Mouse (Mus musculus): ENCODE measurements around the gene Tlr9. TPM values are rescaled to one million over a fixed set of nuclear protein-coding genes. Genes with fewer than 3 reads are reported as not detected.

The Tlr9 gene
- polyA plus RNA-seq, 2 experiments from 2014 or later: 0.13 TPM; not detected in 1

DNA sequence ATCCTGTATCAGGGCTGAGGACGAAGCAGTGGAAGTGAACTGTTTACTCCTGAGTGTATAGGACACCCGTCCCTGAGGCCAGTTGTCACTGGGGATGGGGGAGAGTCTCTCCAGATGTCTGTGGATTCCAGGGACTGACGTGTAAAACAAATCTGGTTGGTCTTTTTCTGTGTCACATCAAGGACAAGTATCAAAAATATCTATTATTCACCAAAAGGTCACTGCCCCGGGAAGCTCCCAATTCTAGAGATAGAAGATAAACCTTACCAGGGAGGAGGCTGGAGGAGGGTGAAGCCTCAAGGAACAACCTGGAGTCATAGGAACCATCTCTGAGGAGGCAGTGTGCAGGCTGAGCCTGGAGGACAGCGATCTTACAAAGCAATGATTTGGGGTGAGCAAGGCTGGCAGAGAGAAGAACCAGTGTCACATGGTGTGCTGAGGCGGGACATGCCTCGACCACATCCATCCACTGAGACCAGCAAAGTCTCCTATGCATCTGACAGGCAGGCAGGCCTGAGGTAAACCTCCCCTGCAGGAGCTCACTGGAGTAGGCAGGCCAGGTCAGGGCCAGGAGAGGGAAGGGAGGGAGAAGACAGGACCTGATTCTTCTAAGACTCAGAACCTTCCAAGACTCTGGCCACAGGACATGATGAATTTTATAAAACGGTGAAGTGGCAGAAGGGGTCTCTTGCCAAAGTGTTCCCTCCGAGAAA is 46.8 kb downstream of the Tlr9 start:
- no peak for ATAC-seq

DNA sequence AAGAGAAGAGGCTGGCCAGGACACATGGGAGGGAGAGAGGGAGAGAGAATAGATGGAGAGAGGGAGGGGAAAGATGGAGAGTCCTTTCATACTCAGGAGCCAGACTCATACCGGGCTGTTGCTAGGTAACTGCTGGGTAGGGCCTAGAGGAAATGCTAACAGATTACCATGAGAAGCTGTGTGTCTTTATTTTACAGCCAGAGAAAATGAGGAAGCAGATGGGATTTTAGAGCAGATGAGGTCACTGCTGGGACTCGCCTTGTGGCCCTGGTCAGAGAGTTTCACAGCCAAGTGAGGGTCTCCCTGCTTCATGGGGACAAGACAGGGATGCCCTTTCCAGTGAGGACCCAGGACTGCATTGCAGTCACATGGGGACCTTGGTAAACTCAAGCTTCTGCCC is 47.5 kb downstream of the Tlr9 start:
- ATAC-seq: no peak

- ATAC-seq: no peak
These were observed 48.3 kb downstream of the Tlr9 start for GRCm38 (mm10) chr9:106270656-106271055.

DNA sequence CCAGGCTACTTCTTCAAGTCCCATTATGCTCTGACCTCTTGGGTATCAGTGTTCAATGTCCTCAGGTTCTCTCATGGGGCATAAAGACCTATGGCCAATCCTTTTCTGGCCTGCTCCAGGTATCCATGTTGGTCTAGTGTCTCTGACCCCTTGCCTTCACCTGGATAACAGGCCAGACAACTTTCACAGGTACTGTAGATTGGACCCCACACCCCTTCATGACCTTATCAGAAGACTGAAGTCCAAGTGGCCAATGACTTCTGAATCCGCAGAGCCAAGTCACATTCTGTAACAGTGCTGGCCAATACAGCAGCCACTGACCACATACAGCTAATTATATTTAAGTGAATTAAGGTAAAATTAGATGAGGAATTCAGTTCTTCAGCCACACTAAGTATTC is 49.9 kb downstream of the Tlr9 start:
- ATAC-seq: no peak

- no peak for ATAC-seq
These were observed 50.9 kb downstream of the Tlr9 start for GRCm38 (mm10) chr9:106273276-106273675.

- no peak for ATAC-seq
These were observed 51.4 kb downstream of the Tlr9 start for GRCm38 (mm10) chr9:106273791-106274190.

GRCm38 (mm10) chr9:106274652-106275180 is 52.3 kb downstream of the Tlr9 start:
- ATAC-seq: peak; percentile 68

DNA sequence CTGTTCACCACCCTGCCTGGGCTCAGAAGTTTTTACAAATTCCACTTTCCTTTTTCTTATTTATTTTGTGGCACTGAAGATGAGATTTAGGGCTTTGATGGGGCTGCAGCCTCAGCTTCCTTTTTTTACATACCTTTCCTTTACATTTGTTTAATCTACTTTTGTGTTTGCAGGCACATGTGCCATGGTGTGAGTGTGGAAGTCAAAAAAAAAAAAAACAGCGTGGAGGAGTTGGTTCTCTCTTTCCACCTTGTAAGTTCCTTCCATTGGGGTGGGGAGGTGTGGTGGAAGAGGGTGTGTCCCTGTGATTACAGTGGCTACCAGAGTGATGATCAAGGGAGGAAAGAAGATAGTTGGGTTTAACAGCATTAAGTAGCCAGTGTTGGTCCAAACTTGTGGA is 53.4 kb downstream of the Tlr9 start:
- ATAC-seq: no peak

Other genes starting within 250 kb of the Tlr9 start
- gene Col6a4, start 125.8 kb upstream of the Tlr9 start, polyA plus RNA-seq (2017; shearing (Covaris generic)): under 1 TPM in 1 of 2 experiments, not detected in 1; 0.90 TPM
- 1 to 10 TPM; 2.9 to 3.3 TPM for gene Glyctk, start 64.5 kb upstream of the Tlr9 start, polyA plus RNA-seq (2017; shearing (Covaris generic))
- 10 to 100 TPM; 45.7 to 46.3 TPM for gene Wdr82, start 51.7 kb upstream of the Tlr9 start, polyA plus RNA-seq (2017; shearing (Covaris generic))
- 10 to 100 TPM; 13.6 to 14.2 TPM for gene Ppm1m, start 22.9 kb upstream of the Tlr9 start, polyA plus RNA-seq (2017; shearing (Covaris generic))
- gene Twf2, start 19.5 kb upstream of the Tlr9 start, polyA plus RNA-seq (2017; shearing (Covaris generic)): 100 to 1,000 TPM; 144 to 147 TPM
- gene Alas1, start 26.1 kb downstream of the Tlr9 start, polyA plus RNA-seq (2017; shearing (Covaris generic)): 10 to 100 TPM; 37.8 to 65.0 TPM
- gene Poc1a, start 58.5 kb downstream of the Tlr9 start, polyA plus RNA-seq (2017; shearing (Covaris generic)): 10 to 100 TPM in 1 of 2 experiments, 1 to 10 TPM in 1; 7.9 to 13.5 TPM
- gene Dusp7, start 146.0 kb downstream of the Tlr9 start, polyA plus RNA-seq (2017; shearing (Covaris generic)): 10 to 100 TPM; 16.7 to 20.0 TPM
- gene Rpl29, start 206.9 kb downstream of the Tlr9 start, polyA plus RNA-seq (2017; shearing (Covaris generic)): 1,000 to 10,000 TPM; 1,290 to 1,880 TPM
- 1 to 10 TPM; 9.3 to 10.0 TPM for gene Acy1, start 215.7 kb downstream of the Tlr9 start, polyA plus RNA-seq (2017; shearing (Covaris generic))
- gene Abhd14b, start 224.9 kb downstream of the Tlr9 start, polyA plus RNA-seq (2017; shearing (Covaris generic)): 10 to 100 TPM in 1 of 2 experiments, 1 to 10 TPM in 1; 8.1 to 10.1 TPM
- 10 to 100 TPM; 12.7 to 13.0 TPM for gene Abhd14a, start 225.1 kb downstream of the Tlr9 start, polyA plus RNA-seq (2017; shearing (Covaris generic))
- gene Pcbp4, start 230.7 kb downstream of the Tlr9 start, polyA plus RNA-seq (2017; shearing (Covaris generic)): 1 to 10 TPM; 4.5 to 4.8 TPM
- gene Gpr62, start 243.3 kb downstream of the Tlr9 start, polyA plus RNA-seq (2017; shearing (Covaris generic)): not detected